Mouse (Mus musculus): ENCODE data around the gene Smurf1. TPM values are rescaled to one million over a fixed set of nuclear protein-coding genes. Genes with fewer than 3 reads are reported as not detected.

The Smurf1 gene
- polyA plus RNA-seq, 1 experiment from 2014 or later = 18.3 TPM

Small RNAs within 50 kb of the gene (microRNA-seq; reads per million reads assigned to microRNA genes)
- gene Mir7039 = not detected

Other genes starting within 250 kb of the Smurf1 start
- gene Tmem130, start 204.0 kb downstream of the Smurf1 start, polyA plus RNA-seq (2015; fragmentation: Nextera tagmentation; extraction: Ambion mirVana) = 0.30 and 0.87 TPM in 2 replicates
- 52.5 and 59.5 TPM in 2 replicates for gene Trrap, start 198.1 kb downstream of the Smurf1 start, polyA plus RNA-seq (2015; fragmentation: Nextera tagmentation; extraction: Ambion mirVana)
- gene Gm4871, start 66.9 kb upstream of the Smurf1 start, polyA plus RNA-seq (2015; fragmentation: Nextera tagmentation; extraction: Ambion mirVana) = not detected in 2 replicates
- not detected in 2 replicates for gene 1700018F24Rik, start 77.1 kb upstream of the Smurf1 start, polyA plus RNA-seq (2015; fragmentation: Nextera tagmentation; extraction: Ambion mirVana)
- gene Arpc1a, start 118.0 kb upstream of the Smurf1 start, polyA plus RNA-seq (2015; fragmentation: Nextera tagmentation; extraction: Ambion mirVana) = 143 and 147 TPM in 2 replicates
- gene Kpna7, start 118.2 kb upstream of the Smurf1 start, polyA plus RNA-seq (2015; fragmentation: Nextera tagmentation; extraction: Ambion mirVana) = not detected in 2 replicates
- 389 and 480 TPM in 2 replicates for gene Arpc1b, start 148.4 kb upstream of the Smurf1 start, polyA plus RNA-seq (2015; fragmentation: Nextera tagmentation; extraction: Ambion mirVana)
- 89.2 and 95.1 TPM in 2 replicates for gene Pdap1, start 174.4 kb upstream of the Smurf1 start, polyA plus RNA-seq (2015; fragmentation: Nextera tagmentation; extraction: Ambion mirVana)
- gene Bud31, start 174.5 kb upstream of the Smurf1 start, polyA plus RNA-seq (2015; fragmentation: Nextera tagmentation; extraction: Ambion mirVana) = 168 and 184 TPM in 2 replicates
- 17.2 TPM in 2 replicates for gene Ptcd1, start 201.3 kb upstream of the Smurf1 start, polyA plus RNA-seq (2015; fragmentation: Nextera tagmentation; extraction: Ambion mirVana)
- 40.7 and 40.8 TPM in 2 replicates for gene Cpsf4, start 201.4 kb upstream of the Smurf1 start, polyA plus RNA-seq (2015; fragmentation: Nextera tagmentation; extraction: Ambion mirVana)
- 590 and 623 TPM in 2 replicates for gene Atp5j2, start 226.2 kb upstream of the Smurf1 start, polyA plus RNA-seq (2015; fragmentation: Nextera tagmentation; extraction: Ambion mirVana)
- gene Zkscan14, start 236.0 kb upstream of the Smurf1 start, polyA plus RNA-seq (2015; fragmentation: Nextera tagmentation; extraction: Ambion mirVana) = 11.1 and 11.7 TPM in 2 replicates
- gene Zkscan5, start 238.7 kb upstream of the Smurf1 start, polyA plus RNA-seq (2015; fragmentation: Nextera tagmentation; extraction: Ambion mirVana) = 13.3 and 13.6 TPM in 2 replicates

Data from limb, embryonic 15.5 days (tissue).